Mouse (Mus musculus) CH12.LX (cell line): ENCODE results near the gene Itgav. TPM values are rescaled to one million over a fixed set of nuclear protein-coding genes. Genes with fewer than 3 reads are reported as not detected.

Experiments used
- DNase-seq: peaks from one replicate; pipeline ENCODE4 v3.0.0-alpha.2; 2013; ENCODE audit errors: extremely low read depth
- H3K27ac ChIP-seq: 2 replicates; pipeline ENCODE4 v1.5.1; 2012; ENCODE audit warnings: low read depth, mild to moderate bottlenecking, control low read depth, moderate library complexity; ENCODE audit not compliant: insufficient read depth
- H3K27me3 ChIP-seq: replicated peaks from 2 replicates; pipeline ENCODE3; 2012; ENCODE audit warnings: inconsistent platforms
- H3K36me3 ChIP-seq, 2 experiments: replicated peaks in 1 of 2; 2 replicates each; pipeline versions ENCODE3 to v1.6.1; 2012; ENCODE audit warnings: inconsistent platforms in 1 of 2, low read length in 1 of 2, mild to moderate bottlenecking in 1 of 2, mixed read lengths in 1 of 2, moderate library complexity in 1 of 2; ENCODE audit not compliant: control insufficient read depth in 1 of 2, insufficient read depth in 1 of 2
- H3K4me1 ChIP-seq, 2 experiments: 2 replicates each; pipeline ENCODE4 v1.6.1; 2012; ENCODE audit warnings: inconsistent platforms in 1 of 2, moderate library complexity in 1 of 2; ENCODE audit not compliant: insufficient read depth in 2 of 2, control insufficient read depth in 1 of 2
- H3K4me2 ChIP-seq: 2 replicates; pipeline ENCODE4 v1.6.1; 2012; ENCODE audit warnings: low read depth, mild to moderate bottlenecking, control low read depth; ENCODE audit not compliant: poor library complexity, insufficient read depth, severe bottlenecking
- H3K4me3 ChIP-seq, 3 experiments: fragments of 150-350 bp in 1 of 3; sonication (generic) in 1 of 3; replicated peaks in 1 of 3; 2 replicates each; pipeline versions ENCODE3 to v1.5.1; 2011 to 2012; ENCODE audit warnings: low read depth in 2 of 3, low read length in 2 of 3, mild to moderate bottlenecking in 2 of 3, moderate library complexity in 2 of 3, control low read depth in 1 of 3, improper control_type of control experiment in 1 of 3, inconsistent platforms in 1 of 3, mixed read lengths in 1 of 3; ENCODE audit not compliant: poor library complexity in 1 of 3
- H3K79me2 ChIP-seq: replicated peaks from 2 replicates; pipeline ENCODE4 v1.6.1; 2012; ENCODE audit warnings: mild to moderate bottlenecking, moderate library complexity; ENCODE audit not compliant: control insufficient read depth, poor library complexity, insufficient read depth, severe bottlenecking; ENCODE audit errors: extremely low read depth
- H3K9ac ChIP-seq: 2 replicates; pipeline ENCODE4 v1.6.1; 2012; ENCODE audit warnings: low read depth, mild to moderate bottlenecking, control low read depth, moderate library complexity; ENCODE audit not compliant: insufficient read depth
- H3K9me3 ChIP-seq: replicated peaks from 2 replicates; pipeline ENCODE3; 2012; ENCODE audit warnings: low read length, inconsistent platforms, mixed read lengths
- BHLHE40 ChIP-seq: IDR thresholded peaks from 2 replicates; pipeline ENCODE4 v1.6.1; 2011; ENCODE audit warnings: mild to moderate bottlenecking, low read depth, low read length, improper control_type of control experiment
- CHD1 ChIP-seq: IDR thresholded peaks from 2 replicates; pipeline ENCODE4 v1.6.1; 2012; ENCODE audit warnings: low read depth, low read length, improper control_type of control experiment, inconsistent platforms
- CHD2 ChIP-seq: IDR thresholded peaks from 2 replicates; pipeline ENCODE4 v1.6.1; 2011; ENCODE audit warnings: low read length, improper control_type of control experiment
- ELF1 ChIP-seq: IDR thresholded peaks from 2 replicates; pipeline ENCODE4 v1.6.1; 2014; ENCODE audit warnings: low read depth, mild to moderate bottlenecking, inconsistent platforms, low read length, improper control_type of control experiment
- EP300 ChIP-seq: IDR thresholded peaks from 2 replicates; pipeline ENCODE4 v1.6.1; 2011; ENCODE audit warnings: low read length, improper control_type of control experiment
- ETS1 ChIP-seq: conservative IDR thresholded peaks from 2 replicates; pipeline ENCODE4 v1.6.1; 2012; ENCODE audit warnings: low read depth, mild to moderate bottlenecking, inconsistent platforms, low read length, improper control_type of control experiment, moderate library complexity
- GABPA ChIP-seq: IDR thresholded peaks from 2 replicates; pipeline ENCODE4 v1.6.1; 2012; ENCODE audit warnings: low read depth, low read length, improper control_type of control experiment, inconsistent platforms; ENCODE audit not compliant: insufficient replicate concordance
- HCFC1 ChIP-seq: IDR thresholded peaks from 2 replicates; pipeline ENCODE4 v1.6.1; 2012; ENCODE audit warnings: low read depth, mild to moderate bottlenecking, inconsistent platforms, low read length, improper control_type of control experiment
- IRF4 ChIP-seq: IDR thresholded peaks from 2 replicates; pipeline ENCODE4 v1.6.1; 2014; ENCODE audit warnings: low read depth, mild to moderate bottlenecking, inconsistent platforms, low read length, improper control_type of control experiment
- JUN ChIP-seq: IDR thresholded peaks from 2 replicates; pipeline ENCODE4 v1.6.1; 2011; ENCODE audit warnings: low read depth, mild to moderate bottlenecking, low read length, improper control_type of control experiment, moderate library complexity; ENCODE audit not compliant: insufficient read depth
- JUND ChIP-seq: conservative IDR thresholded peaks from 2 replicates; pipeline ENCODE4 v1.6.1; 2011; ENCODE audit warnings: low read depth, low read length, improper control_type of control experiment
- KAT2A ChIP-seq: IDR thresholded peaks from 2 replicates; pipeline ENCODE4 v1.6.1; 2012; ENCODE audit warnings: low read length, improper control_type of control experiment, inconsistent platforms; ENCODE audit not compliant: insufficient replicate concordance
- MAFK ChIP-seq: IDR thresholded peaks from 2 replicates; pipeline ENCODE4 v1.6.1; 2011; ENCODE audit warnings: low read length, improper control_type of control experiment; ENCODE audit not compliant: insufficient replicate concordance
- MAX ChIP-seq: IDR thresholded peaks from 2 replicates; pipeline ENCODE4 v1.6.1; 2011; ENCODE audit warnings: low read length, improper control_type of control experiment
- MEF2A ChIP-seq: IDR thresholded peaks from 2 replicates; pipeline ENCODE4 v1.6.1; 2014; ENCODE audit warnings: low read depth, mild to moderate bottlenecking, inconsistent platforms, low read length, improper control_type of control experiment, borderline replicate concordance
- NRF1 ChIP-seq: IDR thresholded peaks from 2 replicates; pipeline ENCODE4 v1.6.1; 2014; ENCODE audit warnings: low read depth, mild to moderate bottlenecking, inconsistent platforms, low read length, improper control_type of control experiment, moderate library complexity
- POLR2A ChIP-seq: IDR thresholded peaks from 2 replicates; pipeline ENCODE4 v1.6.1; 2011; ENCODE audit warnings: low read depth, mild to moderate bottlenecking, improper control_type of control experiment, low read length
- POLR2AphosphoS2 ChIP-seq: IDR thresholded peaks from 2 replicates; pipeline ENCODE4 v1.6.1; 2011; ENCODE audit warnings: low read depth, low read length, improper control_type of control experiment
- RAD21 ChIP-seq: IDR thresholded peaks from 2 replicates; pipeline ENCODE4 v1.6.1; 2011; ENCODE audit warnings: low read depth, mild to moderate bottlenecking, low read length, improper control_type of control experiment, moderate library complexity
- SIN3A ChIP-seq: IDR thresholded peaks from 2 replicates; pipeline ENCODE4 v1.6.1; 2012; ENCODE audit warnings: low read length, improper control_type of control experiment, inconsistent platforms
- SMC3 ChIP-seq: IDR thresholded peaks from 2 replicates; pipeline ENCODE4 v1.6.1; 2011; ENCODE audit warnings: low read depth, low read length, improper control_type of control experiment
- TBP ChIP-seq: conservative IDR thresholded peaks from 2 replicates; pipeline ENCODE4 v1.6.1; 2011; ENCODE audit warnings: low read depth, low read length, improper control_type of control experiment
- TCF12 ChIP-seq: IDR thresholded peaks from 2 replicates; pipeline ENCODE4 v1.6.1; 2014; ENCODE audit warnings: low read depth, mild to moderate bottlenecking, inconsistent platforms, low read length, improper control_type of control experiment
- UBTF ChIP-seq: IDR thresholded peaks from 2 replicates; pipeline ENCODE4 v1.6.1; 2012; ENCODE audit warnings: low read depth, mild to moderate bottlenecking, inconsistent platforms, low read length, improper control_type of control experiment, moderate library complexity
- USF1 ChIP-seq: IDR thresholded peaks from 2 replicates; pipeline ENCODE4 v1.6.1; 2014; ENCODE audit warnings: low read depth, mild to moderate bottlenecking, inconsistent platforms, low read length, improper control_type of control experiment
- USF2 ChIP-seq: conservative IDR thresholded peaks from 2 replicates; pipeline ENCODE4 v1.6.1; 2011; ENCODE audit warnings: low read depth, low read length, improper control_type of control experiment
- ZC3H11A ChIP-seq: IDR thresholded peaks from 2 replicates; pipeline ENCODE4 v1.6.1; 2012; ENCODE audit warnings: low read depth, mild to moderate bottlenecking, inconsistent platforms, low read length, improper control_type of control experiment
- ZKSCAN1 ChIP-seq: IDR thresholded peaks from 2 replicates; pipeline ENCODE4 v1.6.1; 2012; ENCODE audit warnings: low read depth, inconsistent platforms, low read length, improper control_type of control experiment, borderline replicate concordance
- ZMIZ1 ChIP-seq: IDR thresholded peaks from 2 replicates; pipeline ENCODE4 v1.6.1; 2012; ENCODE audit warnings: low read depth, mild to moderate bottlenecking, inconsistent platforms, low read length, improper control_type of control experiment
- dilution Hi-C: fragments of 300-500 bp; cut with MboI; formaldehyde crosslinking; loops from 2 replicates; pipeline ENCODE4 v1.14.3; 2020; ENCODE audit warnings: low sequenced_read_pairs; ENCODE audit not compliant: extremely low pct_unique_long_range_greater_than_20kb, extremely low pct_ligation_motif_present
- in situ Hi-C: fragments of 300-500 bp; cut with MboI; formaldehyde crosslinking; loops from 3 replicates; pipeline ENCODE4 v1.14.3; 2019; ENCODE audit warnings: low sequenced_read_pairs, low pct_ligation_motif_present, low pct_unique_long_range_greater_than_20kb, mixed read lengths
- polyA plus RNA-seq: library from polyadenylated mRNA; unstranded; fragments of >175 nt; gene quantifications from 2 replicates; pipeline ENCODE4 v1.2.1, GENCODE M21; 2012; ENCODE audit warnings: low read depth; ENCODE audit not compliant: insufficient read length
- total RNA-seq, 2 experiments: library from RNA; depleted of rRNA; stranded (reverse); fragments of 300-350 nt in 1 of 2; fragments of >200 nt in 1 of 2; gene quantifications; 2 replicates each; pipeline ENCODE4 v1.2.3; 2012 to 2014

Gene Itgav
- total and polyA plus RNA-seq, 3 experiments: 16.2 to 28.2 (median 25.5) TPM

- Histone ChIP-seq H3K4me3 (peak overlapping the region; percentile 34 to 94 (median 84)), H3K9ac (peak overlapping the region; percentile 79), H3K27me3 (no peaks in the 10 kb centered on the region), H3K9me3 (no peaks in the 10 kb centered on the region), H3K4me1 (peaks cover 2 to 21% of the 10 kb centered on the region in 2 experiments; a peak in 3 of 4 replicates), H3K27ac (no peak overlapping the region), H3K36me3 (no peaks in the 10 kb centered on the region), H3K4me2 (peak overlapping the region; percentile 66), H3K79me2 (peaks cover 31% of the 10 kb centered on the region)
- dilution Hi-C loops (no loop called here), in situ Hi-C loops (no loop called here)
- no peak for TF ChIP-seq TCF12
- 0 out of 2 replicates have a peak, but pooled peaks have one; percentile 7 for TF ChIP-seq CHD1
- TF ChIP-seq TBP: 0 out of 2 replicates have a peak, but pooled peaks have one; percentile 22
- TF ChIP-seq HCFC1: no peak; the same call in 1 of the 2 replicates
- no peak for DNase-seq
Observed at GRCm38 (mm10) chr2:83723346-83723745, 851 bp upstream of the Itgav start.

GRCm38 (mm10) chr2:83724827-83725730, 882 bp downstream of the Itgav start:
- no peaks in the 10 kb centered on the region for H3K27me3 ChIP-seq
- H3K36me3 ChIP-seq: peaks cover 7 to 12% of the 10 kb centered on the region in 2 experiments
- in situ Hi-C loops: no loop called here
- dilution Hi-C loops: no loop called here
- H3K79me2 ChIP-seq: peaks cover 42% of the 10 kb centered on the region
- peak overlapping the region; percentile 90 for H3K27ac ChIP-seq
- H3K9ac ChIP-seq: peak overlapping the region; percentile 97
- DNase-seq: peak; percentile 47
- peaks cover 4 to 38% of the 10 kb centered on the region in 2 experiments; a peak in 3 of 4 replicates for H3K4me1 ChIP-seq
- H3K9me3 ChIP-seq: no peaks in the 10 kb centered on the region
- H3K4me2 ChIP-seq: peak overlapping the region; percentile 98
- peak overlapping the region; percentile 84 to 95 (median 94) for H3K4me3 ChIP-seq
- no peak for TF ChIP-seq MEF2A
- no peak for TF ChIP-seq ZMIZ1
- no peak for TF ChIP-seq JUND
- TF ChIP-seq JUN: no peak
- TF ChIP-seq MAFK: no peak
- no peak for TF ChIP-seq TBP
- TF ChIP-seq ELF1: no peak
- peak; percentile 12; the same call in 1 of the 2 replicates for TF ChIP-seq IRF4
- TF ChIP-seq ZC3H11A: no peak
- no peak for TF ChIP-seq POLR2AphosphoS2
- 0 out of 2 replicates have a peak, but pooled peaks have one; percentile 38 for TF ChIP-seq EP300
- TF ChIP-seq ETS1: 0 out of 2 replicates have a peak, but pooled peaks have one; percentile 9
- no peak for TF ChIP-seq ZKSCAN1
- TF ChIP-seq MAX: no peak
- TF ChIP-seq USF2: no peak
- TF ChIP-seq SMC3: no peak
- no peak; the same call in 1 of the 2 replicates for TF ChIP-seq HCFC1
- no peak for TF ChIP-seq USF1
- no peak for TF ChIP-seq GABPA
- TF ChIP-seq CHD2: peak; percentile 31; the same call in 1 of the 2 replicates
- no peak for TF ChIP-seq CHD1
- no peak for TF ChIP-seq TCF12
- TF ChIP-seq KAT2A: no peak
- TF ChIP-seq NRF1: no peak
- TF ChIP-seq UBTF: no peak; the same call in 1 of the 2 replicates
- no peak for TF ChIP-seq BHLHE40
- TF ChIP-seq POLR2A: no peak
- TF ChIP-seq SIN3A: peak; percentile 86
- TF ChIP-seq RAD21: no peak
